Mouse (Mus musculus) central nervous system, embryonic 18 days (tissue): Measurements from ENCODE around the gene Ccr10. TPM values are rescaled to one million over a fixed set of nuclear protein-coding genes. Genes with fewer than 3 reads are reported as not detected.

Source experiments
- polyA plus RNA-seq: library from polyadenylated mRNA; depleted of rRNA; stranded (reverse); fragments of >200 nt; gene quantifications from 2 replicates; pipeline ENCODE4 v1.2.3, GENCODE M21; 2012; rRNA removed

Ccr10 gene
- 0.21 and 0.28 TPM in 2 replicates for polyA plus RNA-seq

DNA sequence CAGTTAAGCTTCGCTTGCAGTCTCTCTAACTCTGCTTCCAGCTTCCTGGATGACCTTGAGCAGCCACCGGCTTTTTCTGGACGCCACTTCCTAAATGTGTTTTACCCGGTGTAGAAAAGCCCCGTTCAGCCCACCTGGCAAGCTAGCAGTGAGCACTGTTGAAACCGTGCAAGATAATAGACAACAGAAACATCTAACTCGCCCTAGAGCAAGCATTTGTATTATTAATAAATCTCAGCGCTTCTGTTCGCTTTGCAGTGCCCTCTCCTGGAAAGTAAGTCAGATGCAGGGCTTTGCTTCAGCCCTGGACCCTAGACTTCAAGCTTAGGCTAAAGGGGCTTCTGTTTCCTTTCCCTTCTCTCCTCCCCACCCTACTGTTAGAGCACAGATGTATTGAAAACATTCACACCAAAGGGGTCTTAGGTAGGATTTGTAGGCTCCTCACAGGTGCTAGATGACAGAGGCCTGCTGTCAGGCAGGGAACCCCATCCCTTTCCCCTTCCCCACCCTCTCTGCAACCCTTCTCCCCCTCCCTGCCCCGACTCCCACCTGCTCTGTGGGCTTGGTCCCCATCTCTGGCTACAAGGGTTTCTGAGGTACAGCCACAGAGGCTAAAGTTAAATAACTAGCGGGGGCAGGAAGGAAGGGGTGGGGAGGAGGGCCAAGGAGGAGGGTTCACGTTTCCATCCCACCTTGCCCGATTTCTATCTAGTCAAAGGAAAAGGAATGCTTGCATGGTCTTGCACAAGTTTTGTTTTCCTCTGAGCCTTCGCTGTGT, at the start of gene Ccr10:
Gene Ccr10, minus strand, starts transcription at position 593 of the 778 bp plus-strand sequence.

DNA sequence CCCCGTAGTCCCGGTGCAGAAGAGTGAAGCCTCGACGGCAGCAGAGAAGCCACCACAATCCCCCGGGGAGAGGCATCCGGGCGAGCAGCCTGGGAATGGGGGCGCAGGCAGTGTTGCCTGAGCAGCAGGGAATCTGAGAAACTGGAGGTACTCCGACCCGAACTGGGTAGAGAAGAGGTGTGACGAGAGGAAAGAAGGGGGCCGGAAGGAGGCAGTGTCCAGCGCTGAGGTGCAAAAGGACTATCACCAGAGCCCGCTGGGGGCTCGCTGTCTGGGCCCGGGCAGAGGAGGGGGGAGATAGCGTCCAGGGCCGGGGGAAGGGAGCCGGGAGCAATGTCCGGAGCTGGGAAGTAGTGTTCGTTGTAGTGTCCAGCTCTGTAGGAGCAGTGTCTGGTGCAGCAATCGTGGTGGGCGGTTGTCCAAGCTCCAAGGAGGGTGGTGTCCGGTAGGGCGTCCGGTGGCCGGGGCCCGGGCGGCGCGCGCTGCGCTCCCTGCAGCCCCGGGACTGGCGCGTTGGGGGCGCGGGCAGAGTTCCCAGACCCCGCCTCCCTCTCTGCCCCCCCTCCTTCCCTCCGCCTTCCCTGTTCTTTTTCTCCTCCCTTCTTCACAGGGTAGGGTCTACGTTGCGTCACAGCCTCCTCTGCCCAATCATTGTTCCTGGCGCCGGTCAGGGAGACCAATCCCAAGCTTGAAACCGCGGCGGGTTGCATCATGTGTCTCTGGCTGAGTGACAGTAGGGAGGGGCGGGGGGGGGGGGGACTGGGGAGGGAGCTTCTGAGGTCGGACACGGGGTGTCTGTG, 4.2 kb downstream of the Ccr10 start, which contains the start of gene Plekhh3:
Gene Plekhh3, minus strand, starts transcription at position 541 of the 800 bp plus-strand sequence.

DNA sequence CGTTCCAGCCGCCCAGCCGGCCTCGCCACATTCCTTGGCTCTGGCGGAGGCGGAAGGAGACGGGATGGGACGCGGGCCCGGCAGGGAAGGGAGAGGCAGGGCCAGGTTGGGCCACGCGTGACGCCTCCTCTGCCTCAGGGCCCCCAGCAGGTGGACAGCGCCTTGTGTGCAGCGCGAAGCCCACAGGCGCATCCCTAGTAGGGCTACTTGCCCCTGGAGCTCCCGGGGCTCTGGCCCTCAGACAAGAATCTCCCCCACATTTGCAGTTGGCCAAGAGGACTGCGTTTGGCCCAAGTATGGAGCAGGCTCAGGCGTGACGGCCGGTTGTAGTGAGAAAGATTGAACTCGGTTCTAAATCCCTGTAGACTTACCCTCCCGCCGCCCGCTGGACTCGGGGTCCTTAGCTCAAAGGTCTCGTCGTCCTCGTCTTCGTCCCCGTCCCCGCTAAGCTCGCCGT, 4.9 kb downstream of the Ccr10 start, which contains the start of gene Cntnap1:
Gene Cntnap1, plus strand, starts transcription at position 170 of the 457 bp plus-strand sequence.

DNA sequence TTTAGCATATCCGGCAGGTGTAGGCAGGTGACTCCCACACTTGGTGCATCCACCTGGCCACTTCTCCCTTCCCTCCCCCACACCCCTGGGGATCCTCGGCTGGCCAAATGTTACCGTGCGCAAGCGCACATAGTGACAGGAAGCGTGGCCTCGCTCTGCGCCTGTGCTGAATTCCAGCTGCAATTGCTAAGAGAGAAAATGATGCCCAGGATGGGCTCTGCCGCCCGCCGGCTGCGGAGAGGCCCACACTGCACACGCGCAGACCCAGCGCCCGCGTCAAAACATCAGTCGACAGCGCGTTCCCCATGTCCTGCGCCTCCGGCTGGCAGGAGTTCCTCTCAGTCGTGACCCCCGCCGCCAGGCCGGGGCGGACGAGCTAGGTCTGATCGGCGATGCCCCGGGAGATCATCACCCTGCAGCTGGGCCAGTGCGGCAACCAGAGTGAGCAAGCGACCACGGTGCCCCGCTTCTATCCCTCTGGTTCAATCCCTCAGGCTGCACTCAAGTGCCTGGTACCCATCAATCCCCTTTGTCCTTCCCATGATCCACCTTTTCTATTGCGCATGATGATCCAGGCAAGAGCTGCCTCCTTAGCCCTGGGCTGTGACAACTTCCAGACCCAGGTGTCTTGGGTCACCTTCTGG, 19.4 kb downstream of the Ccr10 start, which contains the start of gene Tubg2:
Gene Tubg2, plus strand, starts transcription at position 180 of the 644 bp plus-strand sequence.

Other genes starting within 250 kb of the Ccr10 start
- gene Stat3, start 235.9 kb downstream of the Ccr10 start, polyA plus RNA-seq = 26.7 and 33.0 TPM in 2 replicates
- gene Cavin1, start 204.6 kb downstream of the Ccr10 start, polyA plus RNA-seq = 20.1 and 21.2 TPM in 2 replicates
- 186 and 202 TPM in 2 replicates for gene Atp6v0a1, start 166.0 kb downstream of the Ccr10 start, polyA plus RNA-seq
- 10.6 and 11.5 TPM in 2 replicates for gene Naglu, start 105.4 kb downstream of the Ccr10 start, polyA plus RNA-seq
- 0.63 and 0.65 TPM in 2 replicates for gene Hsd17b1, start 97.0 kb downstream of the Ccr10 start, polyA plus RNA-seq
- 49.3 and 50.2 TPM in 2 replicates for gene Coasy, start 92.9 kb downstream of the Ccr10 start, polyA plus RNA-seq
- gene Mlx, start 88.2 kb downstream of the Ccr10 start, polyA plus RNA-seq = 65.4 and 71.6 TPM in 2 replicates
- gene Psmc3ip, start 80.0 kb downstream of the Ccr10 start, polyA plus RNA-seq = 19.1 and 19.5 TPM in 2 replicates
- 66.9 and 68.5 TPM in 2 replicates for gene Retreg3, start 55.5 kb downstream of the Ccr10 start, polyA plus RNA-seq
- gene Tubg1, start 55.5 kb downstream of the Ccr10 start, polyA plus RNA-seq = 15.2 and 15.6 TPM in 2 replicates
- gene Tubg2, start 19.5 kb downstream of the Ccr10 start, polyA plus RNA-seq = 31.8 and 33.7 TPM in 2 replicates
- gene Cntnap1, start 4.9 kb downstream of the Ccr10 start, polyA plus RNA-seq = 7.4 and 9.2 TPM in 2 replicates
- gene Plekhh3, start 4.1 kb downstream of the Ccr10 start, polyA plus RNA-seq = 6.5 and 7.9 TPM in 2 replicates
- gene Ezh1, start 51.0 kb upstream of the Ccr10 start, polyA plus RNA-seq = 37.9 and 39.6 TPM in 2 replicates
- gene Ramp2, start 70.6 kb upstream of the Ccr10 start, polyA plus RNA-seq = 79.4 and 81.7 TPM in 2 replicates
- 56.9 and 58.5 TPM in 2 replicates for gene Vps25, start 78.3 kb upstream of the Ccr10 start, polyA plus RNA-seq
- gene Wnk4, start 85.1 kb upstream of the Ccr10 start, polyA plus RNA-seq = 4.4 and 5.4 TPM in 2 replicates
- gene Cntd1, start 103.6 kb upstream of the Ccr10 start, polyA plus RNA-seq = 0.66 and 0.69 TPM in 2 replicates
- gene Coa3, start 103.7 kb upstream of the Ccr10 start, polyA plus RNA-seq = 165 and 213 TPM in 2 replicates
- gene Becn1, start 126.8 kb upstream of the Ccr10 start, polyA plus RNA-seq = 115 and 124 TPM in 2 replicates
- 103 and 105 TPM in 2 replicates for gene Psme3, start 140.8 kb upstream of the Ccr10 start, polyA plus RNA-seq
- 7.0 and 7.4 TPM in 2 replicates for gene Aoc2, start 149.6 kb upstream of the Ccr10 start, polyA plus RNA-seq
- gene Aoc3, start 155.2 kb upstream of the Ccr10 start, polyA plus RNA-seq = 0.52 and 0.82 TPM in 2 replicates
- 0.03 and 0.05 TPM in 2 replicates for gene G6pc, start 192.1 kb upstream of the Ccr10 start, polyA plus RNA-seq
- gene Aarsd1, start 242.2 kb upstream of the Ccr10 start, polyA plus RNA-seq = 49.2 and 49.6 TPM in 2 replicates
- gene Gm27029, start 249.4 kb upstream of the Ccr10 start, polyA plus RNA-seq = 4.1 and 4.2 TPM in 2 replicates
- gene Rundc1, start 249.6 kb upstream of the Ccr10 start, polyA plus RNA-seq = 29.8 and 30.1 TPM in 2 replicates
- gene Ptges3l, start 249.9 kb upstream of the Ccr10 start, polyA plus RNA-seq = 2.3 and 5.0 TPM in 2 replicates